Mouse (Mus musculus): ENCODE data around the gene Inhbb. TPM values are rescaled to one million over a fixed set of nuclear protein-coding genes. Genes with fewer than 3 reads are reported as not detected.
A peak's percentile ranks its signal among the peaks of the same experiment; 100 is the strongest.

Inhbb gene
- total RNA-seq (2021) = 1 to 10 TPM; 4.2 to 5.0 TPM
- long read RNA-seq, experiment 1, full-length matches to known transcripts = 5 of 7 reads
- long read RNA-seq, experiment 1, partial matches to known transcripts = 2 of 7 reads
- long read RNA-seq, experiment 1, other reads (novel, unspliced or antisense) = 0 of 7 reads
- long read RNA-seq, experiment 2, full-length matches to known transcripts = 10 of 12 reads
- long read RNA-seq, experiment 2, partial matches to known transcripts = 0 of 12 reads
- long read RNA-seq, experiment 2, other reads (novel, unspliced or antisense) = 2 of 12 reads

GRCm38 (mm10) chr1:119421576-119422421 is at the start of gene Inhbb:
Gene Inhbb, minus strand, starts transcription at chr1:119422248.
- DNase-seq (ENCODE audit: low spot score in 2 of 2) = peak in 1 of 2 experiments; percentile 21

GRCm38 (mm10) chr1:119463386-119463785 is 41.3 kb upstream of the Inhbb start:
- DNase-seq (ENCODE audit: low spot score in 2 of 2) = peak in 1 of 2 experiments; percentile 13

GRCm38 (mm10) chr1:119460062-119460461 is 38.0 kb upstream of the Inhbb start:
- DNase-seq (ENCODE audit: low spot score in 2 of 2) = no peak

- peak in 1 of 2 experiments; percentile 34 for DNase-seq (ENCODE audit: low spot score in 2 of 2)
These were observed 36.1 kb upstream of the Inhbb start for GRCm38 (mm10) chr1:119457993-119458605.

- DNase-seq (ENCODE audit: low spot score in 2 of 2) = no peak
These were observed 35.4 kb upstream of the Inhbb start for GRCm38 (mm10) chr1:119457528-119457855.

- DNase-seq (ENCODE audit: low spot score in 2 of 2) = no peak
These were observed 34.9 kb upstream of the Inhbb start for GRCm38 (mm10) chr1:119456671-119457527.

- no peak for DNase-seq (ENCODE audit: low spot score in 2 of 2)
These were observed 31.7 kb upstream of the Inhbb start for GRCm38 (mm10) chr1:119453731-119454130.

- no peak for DNase-seq (ENCODE audit: low spot score in 2 of 2)
These were observed 29.4 kb upstream of the Inhbb start for GRCm38 (mm10) chr1:119451417-119451816.

GRCm38 (mm10) chr1:119450651-119451345 is 28.8 kb upstream of the Inhbb start:
- no peak for DNase-seq (ENCODE audit: low spot score in 2 of 2)

GRCm38 (mm10) chr1:119446753-119447283 is 24.8 kb upstream of the Inhbb start:
- DNase-seq (ENCODE audit: low spot score in 2 of 2) = no peak

- DNase-seq (ENCODE audit: low spot score in 2 of 2) = no peak
These were observed 21.7 kb upstream of the Inhbb start for GRCm38 (mm10) chr1:119443591-119444350.

- DNase-seq (ENCODE audit: low spot score in 2 of 2) = no peak
These were observed 20.9 kb upstream of the Inhbb start for GRCm38 (mm10) chr1:119442901-119443300.

- no peak for DNase-seq (ENCODE audit: low spot score in 2 of 2)
These were observed 16.1 kb upstream of the Inhbb start for GRCm38 (mm10) chr1:119438105-119438637.

- no peak for DNase-seq (ENCODE audit: low spot score in 2 of 2)
These were observed 15.4 kb upstream of the Inhbb start for GRCm38 (mm10) chr1:119437401-119437800.

- no peak for DNase-seq (ENCODE audit: low spot score in 2 of 2)
These were observed 2.3 kb upstream of the Inhbb start for GRCm38 (mm10) chr1:119424141-119424860.

GRCm38 (mm10) chr1:119423510-119423909 is 1.5 kb upstream of the Inhbb start:
- peak in 1 of 2 experiments; percentile 44 for DNase-seq (ENCODE audit: low spot score in 2 of 2)

- DNase-seq (ENCODE audit: low spot score in 2 of 2) = no peak
These were observed 490 bp upstream of the Inhbb start for GRCm38 (mm10) chr1:119422460-119423015.

- DNase-seq (ENCODE audit: low spot score in 2 of 2) = no peak
These were observed 968 bp downstream of the Inhbb start for GRCm38 (mm10) chr1:119420984-119421575.

All from adrenal gland, postnatal 4 days (tissue).